Mouse (Mus musculus) cerebellum, adult 18-20 months (tissue): ENCODE results near the gene Hscb.
A peak's percentile ranks its signal among the peaks of the same experiment; 100 is the strongest.

Experiments used
- DNase-seq, 2 experiments: peaks; one replicate each; pipeline ENCODE4 v3.0.0; 2021

Gene Hscb

GRCm38 (mm10) chr5:110831036-110831720, 8.4 kb downstream of the Hscb start:
- no peak for DNase-seq

GRCm38 (mm10) chr5:110827576-110827975, 12.0 kb downstream of the Hscb start:
- DNase-seq: no peak

- DNase-seq: no peak
Measured at GRCm38 (mm10) chr5:110826781-110827495, 12.6 kb downstream of the Hscb start.

- no peak for DNase-seq
Measured at GRCm38 (mm10) chr5:110824421-110824820, 15.2 kb downstream of the Hscb start.

- peak; percentile 100 for DNase-seq
Measured at GRCm38 (mm10) chr5:110809667-110810325, 29.8 kb downstream of the Hscb start, which contains the start of gene Ulk1. Gene Ulk1, minus strand, starts transcription at chr5:110810097.

GRCm38 (mm10) chr5:110808821-110809666, 30.5 kb downstream of the Hscb start:
- DNase-seq: peak in 1 of 2 experiments; percentile 40

- DNase-seq: peak; percentile 91 to 95
Measured at GRCm38 (mm10) chr5:110808061-110808631, 31.4 kb downstream of the Hscb start.

GRCm38 (mm10) chr5:110807453-110807852, 32.1 kb downstream of the Hscb start:
- no peak for DNase-seq

- DNase-seq: peak in 1 of 2 experiments; percentile 19
Measured at GRCm38 (mm10) chr5:110806676-110807075, 32.9 kb downstream of the Hscb start.

GRCm38 (mm10) chr5:110806154-110806553, 33.4 kb downstream of the Hscb start:
- peak in 1 of 2 experiments; percentile 6 for DNase-seq

GRCm38 (mm10) chr5:110804012-110804743, 35.4 kb downstream of the Hscb start:
- peak in 1 of 2 experiments; percentile 12 for DNase-seq

- DNase-seq: no peak
Measured at GRCm38 (mm10) chr5:110802809-110803208, 36.8 kb downstream of the Hscb start.

- DNase-seq: peak; percentile 83 to 94
Measured at GRCm38 (mm10) chr5:110802186-110802585, 37.4 kb downstream of the Hscb start.

- peak; percentile 38 to 44 for DNase-seq
Measured at GRCm38 (mm10) chr5:110801036-110801624, 38.4 kb downstream of the Hscb start.

GRCm38 (mm10) chr5:110797696-110798095, 41.9 kb downstream of the Hscb start:
- DNase-seq: peak; percentile 46 to 47

GRCm38 (mm10) chr5:110794363-110794762, 45.2 kb downstream of the Hscb start:
- peak in 1 of 2 experiments; percentile 48 for DNase-seq

- peak; percentile 61 to 62 for DNase-seq
Measured at GRCm38 (mm10) chr5:110788684-110789083, 50.9 kb downstream of the Hscb start.

- peak; percentile 45 to 46 for DNase-seq
Measured at GRCm38 (mm10) chr5:110786081-110786835, 53.3 kb downstream of the Hscb start.

- DNase-seq: no peak
Measured at GRCm38 (mm10) chr5:110783150-110783549, 56.4 kb downstream of the Hscb start.
